Comparison of ENCODE assay signal across 17 mouse cellular contexts in the genomic region with DNA sequence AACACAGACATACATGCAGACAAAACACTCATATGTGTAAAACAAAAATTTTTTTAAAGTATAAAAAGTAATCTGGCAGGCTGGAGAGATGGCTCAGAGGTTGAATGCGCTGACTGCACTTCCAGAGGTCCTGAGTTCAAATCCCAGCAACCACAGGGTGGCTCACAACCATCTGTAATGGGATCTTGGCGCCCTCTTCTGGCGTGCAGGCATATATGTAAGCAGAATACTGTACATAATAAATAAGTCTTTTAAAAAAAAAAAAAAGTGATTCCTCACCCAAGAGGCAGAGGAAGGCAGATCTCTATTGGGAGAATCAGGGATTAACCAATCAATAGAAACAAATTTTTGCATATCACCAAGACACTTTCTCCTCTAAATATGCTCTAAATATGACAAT. TPM values are rescaled to one million over a fixed set of nuclear protein-coding genes. Genes with fewer than 3 reads are reported as not detected.
DNase-seq lines count a peak whose midpoint lies in the region; ATAC-seq and TF ChIP-seq lines count a peak whose summit lies in the region.
"Had no signal": no experiment of that assay in that cellular context is flagged by ENCODE, and none has a peak within 500 bp of the region (broad histone marks: within the 10 kb centered on the region; RNA-seq: fewer than 3 reads in every experiment).

No protein-coding gene starts in this region.

- H3K4me1 ChIP-seq in cerebellum, adult 2 months (ENCODE audit: control insufficient read depth, insufficient read depth, low read length), result no peaks in the 10 kb centered on the region
- no peaks in the 10 kb centered on the region for H3K4me1 ChIP-seq in liver, adult 2 months (ENCODE audit: control insufficient read depth, insufficient read depth, low read length)
- H3K4me1 ChIP-seq in liver, embryonic 12.5 days, result peaks cover 42% of the 10 kb centered on the region
- H3K4me1 ChIP-seq in bone marrow, adult 2 months (ENCODE audit: control insufficient read depth, insufficient read depth, low read length), result no peaks in the 10 kb centered on the region; the same call in 1 of the 2 replicates
- no peaks in the 10 kb centered on the region for H3K4me1 ChIP-seq in intestine, embryonic 15.5 days (replicated peaks)
- H3K4me1 ChIP-seq: embryonic facial prominence, embryonic 15.5 days; forebrain, embryonic 15.5 days had no signal

- WGBS in cerebellum, adult 2 months, result 68% methylated on average over 3 of the region's 3 CpGs
- WGBS in liver, adult 2 months, result 83% methylated on average over 3 of the region's 3 CpGs
- WGBS in liver, embryonic 12.5 days (ENCODE audit: insufficient replicate concordance), result 59% methylated on average over 3 of the region's 3 CpGs
- WGBS in bone marrow, adult 2 months, result 84% methylated on average over 3 of the region's 3 CpGs
- 71% methylated on average over 3 of the region's 3 CpGs for WGBS in intestine, embryonic 15.5 days

- no peak overlapping the region for H3K27ac ChIP-seq in cerebellum, adult 2 months (ENCODE audit: insufficient read depth, low read length)
- H3K27ac ChIP-seq in liver, adult 2 months (replicated peaks; ENCODE audit: insufficient read depth, low read depth, low read length), result no peak overlapping the region
- no peak overlapping the region for H3K27ac ChIP-seq in liver, embryonic 12.5 days
- H3K27ac ChIP-seq in bone marrow, adult 2 months (ENCODE audit: control insufficient read depth, insufficient read depth, low read depth, low read length, poor library complexity), result no peak overlapping the region
- H3K27ac ChIP-seq in intestine, embryonic 15.5 days, result no peak overlapping the region
- H3K27ac ChIP-seq: embryonic facial prominence, embryonic 15.5 days; forebrain, embryonic 15.5 days had no signal

- no peak for TF ChIP-seq POLR2A in cerebellum, adult 2 months (IDR thresholded peaks at IDR 0.05; ENCODE audit: borderline replicate concordance, insufficient read depth, low read length)
- TF ChIP-seq POLR2A in liver, adult 2 months (IDR thresholded peaks at IDR 0.05; ENCODE audit: extremely low read depth, insufficient read depth, low read length), result no peak
- TF ChIP-seq POLR2A in bone marrow, adult 2 months (IDR thresholded peaks at IDR 0.05; ENCODE audit: borderline replicate concordance, control insufficient read depth, low read depth, low read length), result no peak

- no peaks in the 10 kb centered on the region for H3K27me3 ChIP-seq in cerebellum, adult 2 months (ENCODE audit: control insufficient read depth, insufficient read depth, low read length)
- no peaks in the 10 kb centered on the region for H3K27me3 ChIP-seq in liver, adult 2 months (ENCODE audit: control insufficient read depth, insufficient read depth, low read length)
- no peaks in the 10 kb centered on the region for H3K27me3 ChIP-seq in liver, embryonic 12.5 days (replicated peaks)
- no peaks in the 10 kb centered on the region for H3K27me3 ChIP-seq in intestine, embryonic 15.5 days (replicated peaks)
- H3K27me3 ChIP-seq: embryonic facial prominence, embryonic 15.5 days; forebrain, embryonic 15.5 days had no signal

- peaks cover 7% of the 10 kb centered on the region; the same call in 1 of the 2 replicates for H3K79me2 ChIP-seq in liver, adult 2 months (ENCODE audit: control insufficient read depth, insufficient read depth, low read length)

- H3K9ac ChIP-seq in liver, adult 2 months (ENCODE audit: low read depth, low read length), result no peak overlapping the region
- no peak overlapping the region for H3K9ac ChIP-seq in liver, embryonic 12.5 days
- H3K9ac ChIP-seq in intestine, embryonic 15.5 days, result no peak overlapping the region
- H3K9ac ChIP-seq: embryonic facial prominence, embryonic 15.5 days; forebrain, embryonic 15.5 days had no signal

- ATAC-seq in liver, embryonic 12.5 days, result no peak
- ATAC-seq in intestine, embryonic 15.5 days, result no peak
- ATAC-seq: forebrain, embryonic 15.5 days had no signal

- H3K9me3 ChIP-seq in liver, embryonic 12.5 days (replicated peaks), result no peaks in the 10 kb centered on the region
- no peaks in the 10 kb centered on the region for H3K9me3 ChIP-seq in intestine, embryonic 15.5 days
- H3K9me3 ChIP-seq: embryonic facial prominence, embryonic 15.5 days; forebrain, embryonic 15.5 days had no signal

- H3K36me3 ChIP-seq in liver, adult 2 months (ENCODE audit: control insufficient read depth, insufficient read depth, low read length), result peaks cover 28% of the 10 kb centered on the region
- H3K36me3 ChIP-seq in liver, embryonic 12.5 days, result peaks cover 82% of the 10 kb centered on the region
- peaks cover 10% of the 10 kb centered on the region for H3K36me3 ChIP-seq in intestine, embryonic 15.5 days

- H3K4me3 ChIP-seq in cerebellum, adult 2 months (replicated peaks; ENCODE audit: insufficient read depth, low read depth, low read length), result no peak overlapping the region
- H3K4me3 ChIP-seq in liver, adult 2 months (ENCODE audit: insufficient read depth, low read depth, low read length), result no peak overlapping the region
- no peak overlapping the region for H3K4me3 ChIP-seq in liver, embryonic 12.5 days
- no peak overlapping the region for H3K4me3 ChIP-seq in bone marrow, adult 2 months (replicated peaks; ENCODE audit: control insufficient read depth, low read depth, low read length)
- no peak overlapping the region for H3K4me3 ChIP-seq in intestine, embryonic 15.5 days (replicated peaks)
- H3K4me3 ChIP-seq: embryonic facial prominence, embryonic 15.5 days; forebrain, embryonic 15.5 days had no signal

- TF ChIP-seq CTCF in cerebellum, adult 2 months (IDR thresholded peaks at IDR 0.05; ENCODE audit: borderline replicate concordance, insufficient read depth, low read depth, low read length), result 0 out of 2 replicates have a peak, but pooled peaks have one; percentile 13
- peak; percentile 32 for TF ChIP-seq CTCF in liver, adult 2 months (IDR thresholded peaks at IDR 0.05; ENCODE audit: low read depth, low read length)
- peak; percentile 29; the same call in 1 of the 2 replicates for TF ChIP-seq CTCF in bone marrow, adult 2 months (IDR thresholded peaks at IDR 0.05; ENCODE audit: control insufficient read depth, insufficient read depth, low read length)

- DNase-seq in cerebellum, adult 2 months, result no peak
- DNase-seq in cerebellum, adult 11 months, result no peak
- no peak for DNase-seq in liver, adult 2 months (ENCODE audit: extremely low read depth, low read depth, low spot score)
- DNase-seq in CD4-positive helper T cell, adult 2 months (ENCODE audit: low read depth, low spot score), result peak; percentile 46
- DNase-seq in layer of hippocampus, postnatal 10 days (ENCODE audit: low spot score in 2 of 2), result no peak
- DNase-seq: gastrocnemius, postnatal 36 days; heart, postnatal 10 days; layer of hippocampus, adult 9-11 months; right cerebral cortex, postnatal 25 days had no signal

- H3K4me2 ChIP-seq in liver, embryonic 12.5 days, result no peak overlapping the region
- H3K4me2 ChIP-seq in intestine, embryonic 15.5 days (replicated peaks), result no peak overlapping the region
- H3K4me2 ChIP-seq: embryonic facial prominence, embryonic 15.5 days; forebrain, embryonic 15.5 days had no signal

RNA-seq across cellular contexts. Expression of a gene that starts 7.9 kb away (rescaled TPM):
- polyA plus RNA-seq in cerebellum, adult 2 months (2012; rRNA removed), result 90.3 and 93.6 TPM in 2 replicates
- 40.1 and 41.4 TPM in 2 replicates for total RNA-seq in liver, adult 2 months (2014; rRNA removed)
- 35.6 and 37.7 TPM in 2 replicates for polyA plus RNA-seq in liver, adult 2 months (2012; rRNA removed)
- 114 TPM in 2 replicates for polyA plus RNA-seq in liver, embryonic 12.5 days (2016; fragmentation: Nextera tagmentation; extraction: Ambion mirVana)
- 64.8 and 107 TPM in 2 replicates for polyA plus RNA-seq in bone marrow, adult 2 months (2011; ENCODE audit: insufficient read depth, insufficient read length, low replicate concordance, missing spikeins)
- total RNA-seq in layer of hippocampus, postnatal 10 days (2021), result 10 to 100 TPM; 39.3 to 41.0 TPM
- polyA plus RNA-seq in intestine, embryonic 15.5 days (2015; fragmentation: Nextera tagmentation; extraction: Ambion mirVana), result 88.3 and 89.0 TPM in 2 replicates

RNA-seq across cellular contexts. Expression of a gene that starts 14.1 kb away (rescaled TPM):
- 1.0 and 1.3 TPM in 2 replicates for polyA plus RNA-seq in cerebellum, adult 2 months (2012; rRNA removed)
- 0.13 TPM in 1 of 2 replicates, not detected in the other for total RNA-seq in liver, adult 2 months (2014; rRNA removed)
- not detected in 2 replicates for polyA plus RNA-seq in liver, adult 2 months (2012; rRNA removed)
- not detected in 2 replicates for polyA plus RNA-seq in liver, embryonic 12.5 days (2016; fragmentation: Nextera tagmentation; extraction: Ambion mirVana)
- polyA plus RNA-seq in bone marrow, adult 2 months (2011; ENCODE audit: insufficient read depth, insufficient read length, low replicate concordance, missing spikeins), result 0.25 TPM in 1 of 2 replicates, not detected in the other
- total RNA-seq in layer of hippocampus, postnatal 10 days (2021), result 100 to 1,000 TPM; 401 to 403 TPM
- not detected in 2 replicates for polyA plus RNA-seq in intestine, embryonic 15.5 days (2015; fragmentation: Nextera tagmentation; extraction: Ambion mirVana)

RNA-seq across cellular contexts. Expression of a gene that starts 33.8 kb away (rescaled TPM):
- polyA plus RNA-seq in cerebellum, adult 2 months (2012; rRNA removed), result not detected in 2 replicates
- total RNA-seq in liver, adult 2 months (2014; rRNA removed), result not detected in 2 replicates
- polyA plus RNA-seq in liver, adult 2 months (2012; rRNA removed), result not detected in 2 replicates
- not detected in 2 replicates for polyA plus RNA-seq in liver, embryonic 12.5 days (2016; fragmentation: Nextera tagmentation; extraction: Ambion mirVana)
- not detected in 2 replicates for polyA plus RNA-seq in bone marrow, adult 2 months (2011; ENCODE audit: insufficient read depth, insufficient read length, low replicate concordance, missing spikeins)
- total RNA-seq in layer of hippocampus, postnatal 10 days (2021), result not detected
- polyA plus RNA-seq in intestine, embryonic 15.5 days (2015; fragmentation: Nextera tagmentation; extraction: Ambion mirVana), result not detected in 2 replicates
- total RNA-seq: common myeloid progenitor, adult 5-6 weeks; gastrocnemius, postnatal 36 days; heart, postnatal 10 days; megakaryocyte progenitor cell, adult 5-6 weeks had no signal
- polyA plus RNA-seq: embryonic facial prominence, embryonic 15.5 days; limb, embryonic 14.5 days had no signal

RNA-seq across cellular contexts. Expression of a gene that starts 45.5 kb away (rescaled TPM):
- 0.15 and 0.22 TPM in 2 replicates for polyA plus RNA-seq in cerebellum, adult 2 months (2012; rRNA removed)
- total RNA-seq in liver, adult 2 months (2014; rRNA removed), result 0.47 TPM in 1 of 2 replicates, not detected in the other
- not detected in 2 replicates for polyA plus RNA-seq in liver, adult 2 months (2012; rRNA removed)
- polyA plus RNA-seq in liver, embryonic 12.5 days (2016; fragmentation: Nextera tagmentation; extraction: Ambion mirVana), result not detected in 2 replicates
- polyA plus RNA-seq in bone marrow, adult 2 months (2011; ENCODE audit: insufficient read depth, insufficient read length, low replicate concordance, missing spikeins), result 1.1 and 1.4 TPM in 2 replicates
- under 1 TPM; 0.25 to 0.37 TPM for total RNA-seq in layer of hippocampus, postnatal 10 days (2021)
- polyA plus RNA-seq in intestine, embryonic 15.5 days (2015; fragmentation: Nextera tagmentation; extraction: Ambion mirVana), result not detected in 2 replicates
- polyA plus RNA-seq: forebrain, embryonic 15.5 days had no signal

RNA-seq across cellular contexts. Expression of a gene that starts 47.6 kb away (rescaled TPM):
- 49.9 and 52.6 TPM in 2 replicates for polyA plus RNA-seq in cerebellum, adult 2 months (2012; rRNA removed)
- 6.6 and 10.1 TPM in 2 replicates for total RNA-seq in liver, adult 2 months (2014; rRNA removed)
- 7.1 and 10.3 TPM in 2 replicates for polyA plus RNA-seq in liver, adult 2 months (2012; rRNA removed)
- polyA plus RNA-seq in liver, embryonic 12.5 days (2016; fragmentation: Nextera tagmentation; extraction: Ambion mirVana), result 7.0 TPM in 2 replicates
- 67.1 and 105 TPM in 2 replicates for polyA plus RNA-seq in bone marrow, adult 2 months (2011; ENCODE audit: insufficient read depth, insufficient read length, low replicate concordance, missing spikeins)
- 10 to 100 TPM; 71.4 to 77.3 TPM for total RNA-seq in layer of hippocampus, postnatal 10 days (2021)
- 9.6 and 10.4 TPM in 2 replicates for polyA plus RNA-seq in intestine, embryonic 15.5 days (2015; fragmentation: Nextera tagmentation; extraction: Ambion mirVana)
